Mouse (Mus musculus) lung, postnatal 4 days (tissue): ENCODE data around the gene Olfr1357.
A peak's percentile ranks its signal among the peaks of the same experiment; 100 is the strongest.

Experiments
- DNase-seq, 2 experiments: peaks; one replicate each; pipeline ENCODE4 v3.0.0; 2021

The Olfr1357 gene

GRCm38 (mm10) chr10:78578204-78578603 lies 39.7 kb downstream of the Olfr1357 start:
- no peak for DNase-seq

- DNase-seq = no peak
Observed at GRCm38 (mm10) chr10:78576435-78577184, 41.3 kb downstream of the Olfr1357 start.

GRCm38 (mm10) chr10:78575690-78576089 lies 42.2 kb downstream of the Olfr1357 start:
- peak; percentile 66 to 83 for DNase-seq

- DNase-seq = no peak
Observed at GRCm38 (mm10) chr10:78575105-78575632, 42.7 kb downstream of the Olfr1357 start.

- peak; percentile 96 to 97 for DNase-seq
Observed at GRCm38 (mm10) chr10:78574250-78575104, 43.4 kb downstream of the Olfr1357 start, which contains the start of gene Ilvbl. Ilvbl (plus strand) TSS chr10:78574346.

- DNase-seq = no peak
Observed at GRCm38 (mm10) chr10:78573226-78573625, 44.6 kb downstream of the Olfr1357 start.

GRCm38 (mm10) chr10:78570897-78571296 lies 47.0 kb downstream of the Olfr1357 start:
- peak in 1 of 2 experiments; percentile 50 for DNase-seq

GRCm38 (mm10) chr10:78570416-78570815 lies 47.5 kb downstream of the Olfr1357 start:
- peak in 1 of 2 experiments; percentile 4 for DNase-seq

- no peak for DNase-seq
Observed at GRCm38 (mm10) chr10:78569686-78570085, 48.2 kb downstream of the Olfr1357 start.

- no peak for DNase-seq
Observed at GRCm38 (mm10) chr10:78569191-78569590, 48.7 kb downstream of the Olfr1357 start.

GRCm38 (mm10) chr10:78565070-78565469 lies 52.8 kb downstream of the Olfr1357 start:
- DNase-seq = no peak
